8 mouse cellular contexts compared by ENCODE assay signal in genomic region chr11:4451116-4451515, GRCm38 (mm10). TPM values are rescaled to one million over a fixed set of nuclear protein-coding genes. Genes with fewer than 3 reads are reported as not detected.
A peak's percentile ranks its signal among the peaks of the same experiment; 100 is the strongest.
DNase-seq lines count a peak whose midpoint lies in the region; ATAC-seq and TF ChIP-seq lines count a peak whose summit lies in the region.

No protein-coding gene starts in this region.

- H3K9me3 ChIP-seq in liver, embryonic 12.5 days (replicated peaks), result no peaks in the 10 kb centered on the region
- no peaks in the 10 kb centered on the region for H3K9me3 ChIP-seq in intestine, postnatal 0 days (ENCODE audit: control insufficient read depth)

- H3K36me3 ChIP-seq in liver, embryonic 12.5 days, result no peaks in the 10 kb centered on the region
- H3K36me3 ChIP-seq in intestine, postnatal 0 days (ENCODE audit: control insufficient read depth, insufficient read depth), result no peaks in the 10 kb centered on the region
- no peaks in the 10 kb centered on the region for H3K36me3 ChIP-seq in liver, adult 2 months (ENCODE audit: control insufficient read depth, insufficient read depth, low read length)

- H3K27me3 ChIP-seq in liver, embryonic 12.5 days (replicated peaks), result peaks cover 14% of the 10 kb centered on the region; the same call in 1 of the 2 replicates
- no peaks in the 10 kb centered on the region for H3K27me3 ChIP-seq in intestine, postnatal 0 days (replicated peaks; ENCODE audit: control insufficient read depth, insufficient read depth, low read length)
- H3K27me3 ChIP-seq in liver, adult 2 months (ENCODE audit: control insufficient read depth, insufficient read depth, low read length), result no peaks in the 10 kb centered on the region

- no peaks in the 10 kb centered on the region for H3K79me2 ChIP-seq in liver, adult 2 months (ENCODE audit: control insufficient read depth, insufficient read depth, low read length)

- peak; percentile 65 for DNase-seq in liver
- peak; percentile 83 for DNase-seq in R1 (ENCODE audit: low read depth, low spot score)
- DNase-seq in embryo, embryonic 10.5 days (ENCODE audit: low spot score), result peak; percentile 84
- peak; percentile 36 for DNase-seq in liver, adult 2 months (ENCODE audit: extremely low read depth, low read depth, low spot score)
- DNase-seq in retina, embryonic 14.5 days (ENCODE audit: low spot score), result peak; percentile 78
- peak; percentile 15 for DNase-seq in yolk sac, embryonic 10.5 days (ENCODE audit: low spot score)

- no peak overlapping the region for H3K4me3 ChIP-seq in liver, embryonic 12.5 days
- H3K4me3 ChIP-seq in intestine, postnatal 0 days (ENCODE audit: low read depth, low read length), result no peak overlapping the region
- no peak overlapping the region for H3K4me3 ChIP-seq in liver, adult 2 months (ENCODE audit: insufficient read depth, low read depth, low read length)

- H3K9ac ChIP-seq in liver, embryonic 12.5 days, result no peak overlapping the region
- no peak overlapping the region for H3K9ac ChIP-seq in intestine, postnatal 0 days (ENCODE audit: low read depth, low read length)
- H3K9ac ChIP-seq in liver, adult 2 months (ENCODE audit: low read depth, low read length), result no peak overlapping the region

- TF ChIP-seq CTCF in intestine, postnatal 0 days (IDR thresholded peaks at IDR 0.05; ENCODE audit: low read depth), result peak; percentile 83
- TF ChIP-seq CTCF in liver, adult 2 months (IDR thresholded peaks at IDR 0.05; ENCODE audit: low read depth, low read length), result peak; percentile 94

- H3K4me2 ChIP-seq in liver, embryonic 12.5 days, result no peak overlapping the region
- H3K4me2 ChIP-seq in intestine, postnatal 0 days (replicated peaks; ENCODE audit: low read depth), result no peak overlapping the region

- H3K4me1 ChIP-seq in liver, embryonic 12.5 days, result no peaks in the 10 kb centered on the region
- no peaks in the 10 kb centered on the region for H3K4me1 ChIP-seq in intestine, postnatal 0 days (replicated peaks; ENCODE audit: control insufficient read depth, insufficient read depth, low read length)
- H3K4me1 ChIP-seq in liver, adult 2 months (ENCODE audit: control insufficient read depth, insufficient read depth, low read length), result peaks cover 7% of the 10 kb centered on the region

- no peak overlapping the region for H3K27ac ChIP-seq in liver, embryonic 12.5 days
- H3K27ac ChIP-seq in intestine, postnatal 0 days (ENCODE audit: low read depth, low read length), result no peak overlapping the region
- H3K27ac ChIP-seq in liver, adult 2 months (replicated peaks; ENCODE audit: insufficient read depth, low read depth, low read length), result no peak overlapping the region

- TF ChIP-seq POLR2A in liver, adult 2 months (IDR thresholded peaks at IDR 0.05; ENCODE audit: extremely low read depth, insufficient read depth, low read length), result no peak

- no peak for ATAC-seq in liver, embryonic 12.5 days
- ATAC-seq in intestine, postnatal 0 days, result no peak

- WGBS in liver, embryonic 12.5 days (ENCODE audit: insufficient replicate concordance), result 18% methylated on average over 9 of the region's 9 CpGs
- 25% methylated on average over 9 of the region's 9 CpGs for WGBS in intestine, postnatal 0 days
- WGBS in liver, adult 2 months, result 23% methylated on average over 9 of the region's 9 CpGs

RNA-seq across cellular contexts. Expression of gene Hormad2, which starts 10.2 kb away (rescaled TPM):
- 0.67 and 0.77 TPM in 2 replicates for polyA plus RNA-seq in liver, embryonic 12.5 days (2016; fragmentation: Nextera tagmentation; extraction: Ambion mirVana)
- polyA plus RNA-seq in intestine, postnatal 0 days (2015; fragmentation: Nextera tagmentation; extraction: Ambion mirVana), result 0.21 and 0.25 TPM in 2 replicates
- total RNA-seq in liver, adult 2 months (2014; rRNA removed), result 0.07 and 1.0 TPM in 2 replicates
- 0.12 and 0.31 TPM in 2 replicates for polyA plus RNA-seq in liver, adult 2 months (2012; rRNA removed)

Comparison
In these comparisons a context has a peak if more than half of its experiments do, and no peak if none do; other contexts are left out.
1. DNase-seq: peak in every context shown above with its lines; median percentile 84 in embryo, embryonic 10.5 days; 83 in R1; 78 in retina, embryonic 14.5 days; 65 in liver; 36 in liver, adult 2 months; 15 in yolk sac, embryonic 10.5 days.